Mouse (Mus musculus) monocyte, adult 5-6 weeks (primary cell): Measurements from ENCODE around the gene Nyap1. TPM values are rescaled to one million over a fixed set of nuclear protein-coding genes. Genes with fewer than 3 reads are reported as not detected.
A peak's percentile ranks its signal among the peaks of the same experiment; 100 is the strongest.
"Not testable (repeated sequence)": the region's sequence is repeated elsewhere in the genome, so short reads cannot be mapped to it uniquely, and the experiment has no call there.

Source experiments
- ATAC-seq: fragments of 153-309, 156-312 bp; replicated peaks from 2 replicates; pipeline ENCODE4 v1.8.0; 2017; ENCODE audit warnings: mild to moderate bottlenecking; ENCODE audit not compliant: low TSS enrichment, insufficient number of reproducible peaks, severe bottlenecking, poor library complexity, low FRiP score
- total RNA-seq: library from RNA; stranded (forward); fragments of 200-1000, 200-491, 200-594 nt; gene quantifications from 3 replicates; pipeline ENCODE4 v1.2.3, GENCODE M21; 2017

The Nyap1 gene
- total RNA-seq, 1 experiment from 2014 or later = 0.19 TPM

DNA sequence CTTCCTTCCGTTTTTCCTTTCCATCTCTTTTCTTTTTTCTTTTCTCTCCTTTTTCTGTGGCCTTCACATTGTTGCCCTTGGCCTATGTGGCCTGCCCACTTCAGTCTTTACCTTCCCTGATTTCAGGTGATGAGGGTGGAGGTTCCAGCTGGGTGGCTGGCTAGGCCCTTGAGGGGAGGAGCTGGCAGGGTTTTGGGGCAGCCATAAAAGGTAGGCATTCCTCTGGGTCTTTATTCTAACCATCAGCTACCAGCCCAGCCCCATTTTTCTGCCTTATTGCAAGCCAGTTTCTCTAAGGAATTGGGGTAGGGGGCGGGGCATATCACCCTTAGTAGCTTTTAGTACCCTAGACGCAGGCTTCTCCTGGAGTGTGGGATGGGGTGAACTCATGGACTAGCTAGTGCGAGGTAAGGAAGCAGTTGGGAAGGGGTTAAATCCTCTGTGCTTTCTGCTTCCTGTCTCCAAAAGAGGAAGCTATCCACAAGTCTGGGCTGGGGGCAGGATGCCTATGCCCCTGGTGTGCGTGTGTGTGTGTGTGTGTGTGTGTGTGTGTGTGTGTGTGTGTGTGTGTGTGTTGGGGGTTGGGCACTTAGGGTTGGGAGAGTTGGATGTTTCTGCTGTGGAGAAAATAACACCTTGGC is 6.8 kb upstream of the Nyap1 start:
- peak; percentile 58; the same call in 1 of the 2 replicates for ATAC-seq

DNA sequence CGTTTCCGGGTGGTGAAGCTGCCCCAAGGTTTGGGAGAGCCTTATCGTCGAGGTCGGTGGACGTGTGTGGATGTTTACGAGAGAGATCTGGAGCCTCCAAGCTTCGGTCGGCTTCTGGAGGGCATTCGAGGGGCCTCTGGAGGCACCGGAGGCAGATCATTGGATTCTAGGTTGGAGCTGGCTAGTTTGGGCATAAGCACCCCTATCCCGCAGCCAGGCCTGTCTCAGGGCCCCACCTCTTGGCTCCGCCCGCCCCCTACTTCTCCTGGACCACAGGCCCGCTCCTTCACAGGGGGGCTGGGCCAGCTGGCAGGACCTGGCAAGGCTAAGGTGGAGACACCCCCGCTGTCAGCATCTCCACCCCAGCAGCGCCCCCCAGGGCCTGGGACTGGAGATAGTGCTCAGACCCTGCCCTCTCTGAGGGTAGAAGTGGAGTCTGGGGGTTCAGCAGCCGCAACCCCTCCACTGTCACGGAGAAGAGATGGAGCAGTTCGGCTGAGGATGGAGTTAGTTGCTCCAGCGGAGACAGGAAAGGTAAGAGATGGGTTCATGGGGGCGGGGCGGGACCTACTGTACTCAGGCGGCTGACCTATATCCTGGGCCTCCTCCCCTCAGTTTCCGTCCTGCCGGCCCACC is 6.0 kb upstream of the Nyap1 start:
- no peak for ATAC-seq

DNA sequence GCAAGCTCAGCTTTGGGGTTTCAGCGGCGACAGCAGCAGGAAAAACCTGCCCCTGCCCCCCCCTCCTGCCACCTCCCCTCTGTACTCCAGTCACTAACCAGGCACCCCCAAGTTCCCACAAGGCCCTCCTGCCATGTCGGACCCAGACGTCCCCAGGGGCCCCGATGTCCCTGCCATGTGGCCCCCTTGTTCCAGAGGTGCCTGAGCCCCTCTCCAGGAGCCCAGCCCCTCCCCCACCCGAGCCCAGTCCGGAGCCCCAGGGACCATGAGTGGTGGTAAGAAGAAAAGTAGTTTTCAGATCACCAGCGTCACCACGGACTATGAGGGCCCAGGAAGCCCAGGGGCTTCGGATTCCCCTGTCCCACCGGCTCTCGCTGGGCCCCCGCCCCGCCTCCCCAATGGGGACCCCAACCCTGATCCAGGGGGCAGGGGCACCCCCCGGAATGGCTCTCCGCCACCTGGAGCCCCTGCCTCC is 5.5 kb upstream of the Nyap1 start:
- no peak for ATAC-seq

DNA sequence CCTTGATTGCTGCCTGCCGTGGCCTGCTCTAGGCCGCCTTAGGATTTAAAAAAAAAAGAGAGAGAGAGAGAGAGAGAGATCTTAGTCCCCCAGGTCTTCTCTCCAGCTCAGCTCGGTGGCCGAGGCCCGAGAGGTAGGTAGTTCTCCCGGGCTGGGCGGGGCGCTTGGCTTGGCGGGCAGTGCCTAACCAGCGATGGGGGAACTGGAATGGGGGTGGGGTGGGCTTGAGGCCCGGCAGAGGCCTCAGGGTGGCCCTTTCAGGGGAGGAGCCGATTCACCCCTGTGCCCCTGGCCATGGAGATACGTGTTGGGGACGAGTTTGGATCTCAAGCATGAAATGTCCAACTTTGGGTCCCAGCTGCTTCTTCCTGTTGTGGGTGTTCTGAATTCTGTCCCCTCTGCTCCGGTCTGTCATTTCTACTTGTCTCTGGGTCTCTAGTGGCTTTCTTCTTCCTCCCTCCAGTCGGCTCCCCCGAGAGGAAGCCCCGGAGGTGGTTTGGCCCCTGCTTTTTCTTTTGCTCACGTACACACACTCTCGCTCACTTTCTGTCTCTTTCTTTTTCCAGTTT is 5.0 kb upstream of the Nyap1 start:
- ATAC-seq = peak; percentile 7; the same call in 1 of the 2 replicates

DNA sequence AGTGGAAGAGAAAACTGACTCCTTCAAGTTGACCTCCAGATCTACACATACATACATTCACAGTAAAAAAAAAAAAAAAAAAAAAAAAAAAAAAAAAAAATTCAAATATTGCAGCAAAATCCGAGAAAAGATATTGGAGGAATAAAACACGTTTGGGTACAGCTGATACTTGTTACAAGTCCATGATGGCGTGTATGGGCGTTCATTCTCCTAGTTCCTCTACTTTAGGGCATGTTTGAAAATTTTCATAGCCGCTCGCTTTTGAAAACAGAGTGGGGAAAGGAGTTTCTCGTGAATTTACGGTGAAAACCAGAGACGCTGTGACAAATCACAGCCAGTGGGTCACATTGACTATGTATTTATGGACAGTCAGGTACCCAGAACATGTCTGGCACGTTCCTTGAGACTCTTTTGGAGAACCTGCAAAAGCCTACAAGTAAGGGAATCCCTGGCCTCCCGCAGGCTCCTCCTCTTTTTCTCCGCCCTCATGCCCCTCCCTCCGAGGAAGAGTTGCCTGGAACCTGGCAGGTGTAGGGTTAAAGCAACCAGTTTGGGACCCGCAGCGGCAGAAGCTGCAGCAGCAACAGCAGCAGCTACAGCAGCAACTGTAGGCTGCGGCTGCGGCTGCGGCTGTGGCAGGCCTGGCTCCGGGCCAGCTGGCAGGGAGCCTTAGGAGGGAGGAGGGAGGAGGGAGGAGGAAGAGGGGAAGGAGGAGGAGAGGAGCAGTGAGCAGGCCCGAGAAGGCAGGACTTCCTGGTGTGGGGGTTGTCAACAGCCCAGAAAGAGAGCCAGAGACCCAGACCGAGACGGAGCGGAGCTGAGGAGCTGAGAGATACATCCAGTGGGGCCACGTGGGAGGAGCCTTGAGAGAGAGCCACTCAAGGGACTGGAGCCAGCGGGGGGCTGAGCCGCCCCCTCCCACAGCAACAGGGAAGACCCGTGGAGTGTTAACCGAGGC is 4.1 kb upstream of the Nyap1 start, which contains the start of gene Tsc22d4:
Gene Tsc22d4 (plus strand): TSS at position 517 of the 958 bp plus-strand sequence.
- peak; percentile 64 for ATAC-seq

DNA sequence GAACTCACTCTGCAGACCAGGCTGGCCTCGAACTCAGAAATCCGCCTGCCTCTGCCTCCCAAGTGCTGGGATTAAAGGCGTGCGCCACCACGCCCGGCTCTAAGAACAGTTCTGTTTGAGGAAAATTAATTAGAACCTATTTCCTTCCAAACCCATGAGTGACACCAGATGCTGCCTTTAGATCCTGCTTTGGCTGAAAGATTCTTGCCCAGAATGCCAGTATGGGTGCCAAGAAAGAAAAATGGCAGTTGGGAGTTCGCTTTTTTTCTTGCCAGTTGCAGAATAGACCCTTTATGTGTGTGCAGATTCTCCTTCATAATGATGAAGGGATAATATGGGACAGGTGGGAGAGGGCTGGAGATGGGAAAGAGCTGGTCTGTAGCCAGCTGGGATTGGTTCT is 2.8 kb upstream of the Nyap1 start:
- ATAC-seq = no peak

DNA sequence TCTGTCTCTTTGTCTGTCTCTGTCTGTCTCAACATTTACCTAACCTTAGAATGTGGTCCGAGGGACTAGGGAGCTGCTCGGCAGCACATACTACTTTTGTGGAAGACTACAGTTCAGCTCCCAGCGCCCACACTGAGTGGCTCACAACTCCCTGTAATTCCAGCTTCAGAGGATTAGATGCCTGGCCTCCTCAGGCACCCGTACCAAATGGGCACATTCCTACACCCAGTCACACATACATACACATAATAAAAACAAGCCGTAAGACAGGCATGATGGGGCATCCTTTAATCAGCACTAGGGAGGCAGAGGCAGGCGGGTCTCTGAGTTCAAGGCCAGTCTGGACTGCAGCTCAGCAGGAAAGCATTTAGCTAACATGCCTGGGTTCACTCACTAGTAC is 1.4 kb upstream of the Nyap1 start:
- no peak for ATAC-seq

DNA sequence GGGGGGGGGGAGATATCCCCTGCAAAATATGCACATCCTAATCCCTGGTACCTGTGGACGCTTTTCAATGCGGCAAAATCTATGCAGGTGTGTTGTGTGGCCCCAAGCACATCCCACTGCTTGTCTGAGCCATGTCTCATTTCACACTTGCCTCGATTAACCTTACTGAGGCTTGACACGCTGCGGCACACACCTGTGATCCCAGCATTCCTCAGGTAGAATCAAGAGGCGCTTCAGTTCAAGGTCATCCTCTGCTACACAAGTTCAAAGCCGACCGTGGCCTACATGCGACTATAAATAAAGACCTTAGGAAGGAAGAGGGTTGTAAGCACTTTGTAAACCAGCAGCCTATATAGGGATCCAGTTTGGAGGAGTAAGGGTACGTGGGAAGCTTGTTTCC is 641 bp upstream of the Nyap1 start:
- ATAC-seq = no peak

DNA sequence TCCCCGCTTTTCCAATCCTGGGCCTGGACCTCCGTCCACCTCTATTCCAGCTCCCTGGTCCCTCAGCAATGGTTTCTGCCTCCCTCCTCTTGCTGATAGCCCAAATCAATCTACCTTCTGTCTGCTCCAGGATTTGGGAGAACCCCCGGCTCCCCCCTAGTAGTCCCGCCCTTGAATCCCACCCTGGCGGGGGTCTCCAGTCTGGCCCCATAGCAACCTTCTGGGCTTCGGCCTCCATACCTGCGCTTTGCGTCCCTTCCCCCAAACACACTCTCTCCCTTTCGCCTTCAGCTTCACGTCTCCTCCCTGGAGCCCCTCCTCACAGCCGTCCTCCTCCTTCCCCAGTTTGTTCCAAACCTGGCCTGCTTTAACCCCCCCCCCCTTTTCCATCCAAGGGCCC is 901 bp downstream of the Nyap1 start:
- no peak for ATAC-seq

DNA sequence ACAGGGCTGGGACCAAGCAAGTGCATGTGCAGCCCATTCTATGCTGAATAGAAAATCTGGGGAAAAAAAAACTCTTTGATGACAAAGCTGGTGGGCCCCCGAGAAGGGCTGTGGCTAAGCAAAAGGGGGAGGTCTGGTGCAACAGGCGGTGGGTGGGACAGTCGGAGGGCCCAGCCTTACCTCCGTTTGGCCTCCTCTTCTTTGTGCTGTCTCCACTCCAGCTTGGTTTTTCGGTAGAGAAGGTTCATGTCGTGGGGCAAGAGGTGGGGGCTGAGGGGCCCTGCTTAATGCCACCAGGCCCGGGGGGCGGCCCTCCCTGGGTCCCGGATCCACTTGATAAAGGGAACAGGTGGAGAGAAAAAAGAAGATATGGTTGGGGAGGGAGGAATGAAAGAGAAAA is 1.9 kb downstream of the Nyap1 start:
- no peak for ATAC-seq

DNA sequence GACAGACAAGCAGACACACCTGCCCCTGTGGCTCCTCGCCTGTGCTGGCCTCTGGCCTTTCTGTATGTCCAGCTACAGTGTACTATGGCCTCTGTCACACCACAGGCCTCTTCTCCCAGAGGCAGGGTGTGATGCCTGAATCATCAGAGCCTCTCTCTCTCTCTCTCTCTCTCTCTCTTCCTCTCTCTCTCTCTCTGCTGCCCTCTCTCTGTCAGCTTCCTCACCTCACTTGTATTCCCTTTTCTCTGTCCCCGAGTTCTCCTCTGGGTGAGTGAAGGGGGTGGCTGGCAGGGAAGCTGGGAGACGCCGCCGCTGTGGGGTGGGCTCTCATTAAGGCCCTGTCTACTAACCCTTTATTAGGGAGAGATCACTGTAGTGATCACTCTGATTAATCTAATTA is 2.9 kb downstream of the Nyap1 start:
- no peak for ATAC-seq

DNA sequence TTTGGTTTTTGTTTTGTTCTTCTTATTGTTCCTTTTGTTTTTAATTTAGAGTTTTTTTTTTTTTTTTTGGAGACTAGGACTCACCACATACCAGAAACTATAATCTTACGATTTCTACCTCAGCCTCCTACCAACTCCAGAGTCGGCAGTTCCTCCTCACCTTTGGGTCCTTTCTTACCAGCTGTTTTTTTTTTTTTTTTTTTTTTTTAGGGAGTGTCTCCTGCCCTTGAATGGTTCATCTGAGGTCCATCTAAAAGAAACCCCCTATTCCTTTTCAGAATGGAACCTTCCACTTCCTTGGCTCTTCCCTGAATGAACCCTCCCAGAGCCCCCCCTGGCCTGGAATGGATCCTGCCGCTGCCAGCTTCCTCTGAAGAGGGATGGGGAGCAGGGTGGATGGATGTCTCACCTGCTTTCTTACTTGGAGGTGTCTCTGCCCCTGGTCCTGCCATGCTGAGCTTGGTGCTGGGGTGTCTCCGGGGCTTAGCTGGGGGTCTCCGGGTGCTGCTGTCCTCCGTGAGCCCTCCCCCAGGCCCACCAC is 3.9 kb downstream of the Nyap1 start:
- no peak for ATAC-seq

DNA sequence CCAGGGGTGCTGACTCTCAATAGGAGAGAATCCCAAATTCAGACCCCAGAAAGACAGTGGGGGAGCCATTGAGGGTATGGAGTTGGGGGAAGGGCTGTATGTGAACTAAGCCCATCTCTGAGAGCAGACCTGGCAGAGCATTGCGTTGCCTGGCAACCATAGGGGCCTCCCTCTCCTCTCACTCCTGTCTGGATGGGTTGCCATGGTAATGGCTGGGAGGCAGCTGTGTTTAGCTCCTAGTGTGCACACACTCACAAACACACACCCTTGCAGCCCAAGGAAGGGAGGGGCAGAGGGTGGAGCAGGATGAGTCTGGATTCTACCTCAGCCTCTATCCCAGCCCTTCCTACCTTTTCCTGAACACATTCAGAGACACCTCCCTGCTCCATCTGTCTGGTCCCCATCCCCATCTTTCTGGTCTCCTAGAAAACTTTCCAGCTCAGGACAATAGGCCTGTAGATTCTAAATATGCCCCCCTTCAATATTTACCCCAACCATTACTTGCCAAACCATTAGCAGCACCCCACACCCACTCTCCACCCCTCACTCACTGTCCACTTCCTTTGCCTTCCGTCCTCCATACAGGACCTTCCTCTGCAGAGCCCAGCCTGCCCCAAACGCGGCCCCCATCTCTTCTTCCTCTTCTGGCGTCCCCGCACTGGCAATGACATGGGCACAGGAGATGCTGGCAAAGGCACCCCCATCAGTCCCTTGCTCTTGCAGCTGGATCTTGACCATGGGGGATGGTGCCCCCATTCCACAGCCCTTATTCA is 6.9 kb downstream of the Nyap1 start:
- ATAC-seq = no peak

DNA sequence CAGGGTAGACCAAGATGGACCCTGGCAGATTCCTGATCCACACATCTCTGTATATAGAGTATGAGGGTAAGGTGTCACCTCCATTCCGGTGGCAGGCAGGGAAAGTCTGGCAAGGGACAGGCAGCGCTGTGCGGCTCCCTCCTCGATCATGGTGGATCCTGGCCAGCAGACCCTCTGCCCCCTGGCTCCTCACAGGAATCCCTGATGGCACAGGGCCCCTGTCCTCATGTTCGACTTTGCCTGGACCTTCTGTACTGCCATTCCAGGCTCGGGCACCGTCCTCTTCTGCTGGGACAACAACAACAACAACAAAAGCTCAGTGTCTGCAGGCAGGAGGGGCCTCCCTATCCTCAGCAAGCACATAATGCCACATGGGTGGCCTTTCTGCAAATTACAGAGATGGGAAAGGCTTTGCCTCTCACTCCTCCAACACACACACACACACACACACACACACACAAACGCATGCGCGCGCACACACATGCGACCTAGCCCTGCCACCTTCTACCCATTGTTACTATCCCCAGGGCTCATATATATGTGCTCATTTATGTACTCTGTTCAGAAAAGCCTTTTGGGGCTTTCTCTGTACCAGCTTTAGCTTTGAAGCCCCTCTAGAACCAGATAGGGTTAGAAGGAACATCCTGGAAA is 7.6 kb downstream of the Nyap1 start:
- no peak for ATAC-seq

DNA sequence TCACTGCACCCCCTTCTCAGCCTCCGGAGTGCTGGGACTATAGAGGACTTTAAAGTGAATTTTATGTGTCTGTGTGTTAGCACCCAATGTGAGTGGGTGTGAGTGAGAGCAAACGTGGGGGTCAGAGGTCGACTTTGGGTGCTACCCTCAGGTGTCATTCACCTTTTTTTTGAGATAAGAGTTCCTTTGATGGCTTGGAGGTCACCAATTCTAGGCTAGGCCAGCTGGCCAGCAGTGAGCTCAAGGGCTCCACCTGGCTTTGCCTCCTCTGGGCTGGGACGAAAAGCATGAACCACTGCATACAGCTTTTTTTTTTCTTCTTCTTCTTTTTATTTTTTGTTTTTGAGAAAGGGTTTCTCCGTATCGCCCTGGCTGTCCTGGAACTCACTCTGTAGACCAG is 14.6 kb downstream of the Nyap1 start:
- ATAC-seq = no peak

DNA sequence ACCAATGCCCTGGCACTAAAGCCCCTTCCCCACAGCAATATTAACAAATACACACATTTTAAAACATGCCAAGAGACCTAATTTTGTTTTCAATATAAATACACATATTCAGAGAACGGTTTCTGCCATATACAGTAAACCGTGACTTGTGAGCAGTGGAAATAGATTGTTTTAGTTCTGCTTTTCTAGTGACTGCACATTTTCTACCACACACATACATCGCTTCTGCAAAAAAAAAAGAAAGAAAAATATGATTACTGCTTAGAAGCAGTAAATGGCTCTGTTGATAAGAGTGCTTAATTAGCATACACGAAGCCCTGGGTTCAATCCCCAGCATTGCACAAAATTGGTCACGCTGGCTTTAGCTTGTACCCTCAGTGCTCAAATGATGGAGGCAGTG is 17.6 kb downstream of the Nyap1 start:
- 0 out of 2 replicates have a peak, but pooled peaks have one; percentile 47 for ATAC-seq

DNA sequence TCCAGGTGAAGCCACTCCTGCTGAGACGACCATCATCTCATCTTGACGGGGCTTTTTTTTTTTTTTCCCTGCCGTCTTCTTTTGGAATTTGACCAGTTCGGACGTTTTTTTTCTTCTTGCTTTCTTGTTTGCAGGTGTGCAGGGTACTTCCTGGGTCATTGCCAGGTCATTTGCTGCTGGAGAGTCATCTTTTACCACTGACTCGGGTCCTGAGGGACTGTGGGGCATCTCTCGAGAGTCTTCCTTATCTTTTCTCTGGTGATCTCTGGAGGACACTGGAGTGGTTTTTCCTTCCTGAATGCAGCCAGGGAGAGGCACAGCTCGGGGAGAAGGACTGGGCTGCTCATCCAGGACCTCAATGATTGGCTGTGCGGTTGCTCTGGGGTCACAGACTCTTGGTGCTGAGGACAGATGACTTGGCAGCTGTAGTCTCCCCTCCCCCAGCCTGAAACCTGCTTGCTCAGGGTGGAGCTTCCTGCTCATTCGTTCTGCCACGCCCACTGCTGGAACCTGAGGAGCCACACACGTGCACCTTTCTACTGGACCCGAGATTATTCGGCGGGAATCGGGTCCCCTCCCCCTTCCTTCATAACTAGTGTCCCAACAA is 20.7 kb downstream of the Nyap1 start:
- not testable (repeated sequence) for ATAC-seq
